Mouse (Mus musculus): Measurements from ENCODE around the gene Tspan5. TPM values are rescaled to one million over a fixed set of nuclear protein-coding genes. Genes with fewer than 3 reads are reported as not detected.

Gene Tspan5
- polyA plus RNA-seq, 1 experiment from 2014 or later = 4.3 TPM

- no peak overlapping the region for H3K4me2 ChIP-seq
Observed at GRCm38 (mm10) chr3:138865271-138865670, 123.3 kb downstream of the Tspan5 start.

GRCm38 (mm10) chr3:138867149-138867848 lies 125.3 kb downstream of the Tspan5 start:
- WGBS (ENCODE audit: insufficient replicate concordance) = 81% methylated on average over 16 of the region's 16 CpGs
- H3K27me3 ChIP-seq = no peaks in the 10 kb centered on the region
- DNase-seq = no peak
- no peak overlapping the region for H3K9ac ChIP-seq
- no peak overlapping the region for H3K27ac ChIP-seq
- no peaks in the 10 kb centered on the region for H3K4me1 ChIP-seq (replicated peaks)
- ATAC-seq (ENCODE audit: low read depth) = no peak
- H3K9me3 ChIP-seq (replicated peaks) = no peaks in the 10 kb centered on the region
- H3K4me2 ChIP-seq = no peak overlapping the region
- H3K4me3 ChIP-seq (replicated peaks) = no peak overlapping the region
- H3K36me3 ChIP-seq = no peaks in the 10 kb centered on the region

More at GRCm38 (mm10) chr3:138865271-138865670, 123.3 kb downstream of the Tspan5 start:
- Histone ChIP-seq H3K27ac (no peak overlapping the region), H3K9ac (no peak overlapping the region), H3K36me3 (no peaks in the 10 kb centered on the region), H3K9me3 (replicated peaks) (no peaks in the 10 kb centered on the region), H3K4me1 (replicated peaks) (no peaks in the 10 kb centered on the region), H3K4me3 (replicated peaks) (no peak overlapping the region), H3K27me3 (no peaks in the 10 kb centered on the region)
- no peak for ATAC-seq (ENCODE audit: low read depth)
- WGBS (ENCODE audit: insufficient replicate concordance) = 68% methylated on average over 5 of the region's 5 CpGs
- no peak for DNase-seq

GRCm38 (mm10) chr3:138868409-138868808 lies 126.4 kb downstream of the Tspan5 start:
- H3K36me3 ChIP-seq = no peaks in the 10 kb centered on the region
- no peak for ATAC-seq (ENCODE audit: low read depth)
- H3K9ac ChIP-seq = no peak overlapping the region
- WGBS (ENCODE audit: insufficient replicate concordance) = 68% methylated on average over 13 of the region's 13 CpGs
- no peak overlapping the region for H3K4me3 ChIP-seq (replicated peaks)
- H3K9me3 ChIP-seq (replicated peaks) = no peaks in the 10 kb centered on the region
- H3K27ac ChIP-seq = no peak overlapping the region
- DNase-seq = no peak
- H3K4me2 ChIP-seq = no peak overlapping the region
- H3K4me1 ChIP-seq (replicated peaks) = no peaks in the 10 kb centered on the region
- H3K27me3 ChIP-seq = no peaks in the 10 kb centered on the region

- Histone ChIP-seq H3K4me1 (replicated peaks) (no peaks in the 10 kb centered on the region), H3K4me3 (replicated peaks) (no peak overlapping the region), H3K27ac (no peak overlapping the region), H3K9ac (no peak overlapping the region), H3K4me2 (no peak overlapping the region), H3K36me3 (no peaks in the 10 kb centered on the region), H3K9me3 (replicated peaks) (no peaks in the 10 kb centered on the region), H3K27me3 (no peaks in the 10 kb centered on the region)
- DNase-seq (no peak), ATAC-seq (ENCODE audit: low read depth) (no peak)
- WGBS (ENCODE audit: insufficient replicate concordance) = 74% methylated on average over 7 of the region's 7 CpGs
Observed at GRCm38 (mm10) chr3:138875282-138875681, 133.3 kb downstream of the Tspan5 start.

GRCm38 (mm10) chr3:138875936-138876335 lies 133.9 kb downstream of the Tspan5 start:
- no peaks in the 10 kb centered on the region for H3K27me3 ChIP-seq
- H3K36me3 ChIP-seq = no peaks in the 10 kb centered on the region
- H3K9ac ChIP-seq = no peak overlapping the region
- no peaks in the 10 kb centered on the region for H3K4me1 ChIP-seq (replicated peaks)
- H3K9me3 ChIP-seq (replicated peaks) = no peaks in the 10 kb centered on the region
- WGBS (ENCODE audit: insufficient replicate concordance) = 71% methylated on average over 6 of the region's 6 CpGs
- H3K27ac ChIP-seq = no peak overlapping the region
- no peak for DNase-seq
- ATAC-seq (ENCODE audit: low read depth) = no peak
- H3K4me3 ChIP-seq (replicated peaks) = no peak overlapping the region
- no peak overlapping the region for H3K4me2 ChIP-seq

GRCm38 (mm10) chr3:138876418-138876817 lies 134.4 kb downstream of the Tspan5 start:
- no peak for ATAC-seq (ENCODE audit: low read depth)
- WGBS (ENCODE audit: insufficient replicate concordance) = 75% methylated on average over 10 of the region's 10 CpGs
- Histone ChIP-seq H3K9me3 (replicated peaks) (no peaks in the 10 kb centered on the region), H3K4me2 (no peak overlapping the region), H3K4me1 (replicated peaks) (no peaks in the 10 kb centered on the region), H3K36me3 (no peaks in the 10 kb centered on the region), H3K27me3 (no peaks in the 10 kb centered on the region), H3K27ac (no peak overlapping the region), H3K4me3 (replicated peaks) (no peak overlapping the region), H3K9ac (no peak overlapping the region)
- no peak for DNase-seq

- 73% methylated on average over 14 of the region's 14 CpGs for WGBS (ENCODE audit: insufficient replicate concordance)
- no peak overlapping the region for H3K27ac ChIP-seq
- no peaks in the 10 kb centered on the region for H3K36me3 ChIP-seq
- ATAC-seq (ENCODE audit: low read depth) (no peak), DNase-seq (no peak)
- H3K4me1 ChIP-seq (replicated peaks) = peaks cover 3% of the 10 kb centered on the region; the same call in 1 of the 2 replicates
- H3K4me3 ChIP-seq (replicated peaks) = no peak overlapping the region
- no peak overlapping the region for H3K9ac ChIP-seq
- H3K27me3 ChIP-seq = no peaks in the 10 kb centered on the region
- no peaks in the 10 kb centered on the region for H3K9me3 ChIP-seq (replicated peaks)
- H3K4me2 ChIP-seq = no peak overlapping the region
Observed at GRCm38 (mm10) chr3:138876931-138877361, 135.0 kb downstream of the Tspan5 start.

- H3K9me3 ChIP-seq (replicated peaks) = no peaks in the 10 kb centered on the region
- H3K27me3 ChIP-seq = no peaks in the 10 kb centered on the region
- no peak overlapping the region for H3K27ac ChIP-seq
- WGBS (ENCODE audit: insufficient replicate concordance) = 45% methylated on average over 4 of the region's 4 CpGs
- ATAC-seq (ENCODE audit: low read depth) (no peak), DNase-seq (no peak)
- H3K36me3 ChIP-seq = no peaks in the 10 kb centered on the region
- H3K4me2 ChIP-seq = no peak overlapping the region
- H3K4me1 ChIP-seq (replicated peaks) = peaks cover 5% of the 10 kb centered on the region; the same call in 1 of the 2 replicates
- no peak overlapping the region for H3K4me3 ChIP-seq (replicated peaks)
- H3K9ac ChIP-seq = no peak overlapping the region
Observed at GRCm38 (mm10) chr3:138877741-138878140, 135.7 kb downstream of the Tspan5 start.

GRCm38 (mm10) chr3:138880999-138881724 lies 139.2 kb downstream of the Tspan5 start:
- ATAC-seq (ENCODE audit: low read depth) = no peak
- no peak overlapping the region for H3K4me2 ChIP-seq
- H3K4me1 ChIP-seq (replicated peaks) = peaks cover 5% of the 10 kb centered on the region; the same call in 1 of the 2 replicates
- DNase-seq = no peak
- no peaks in the 10 kb centered on the region for H3K36me3 ChIP-seq
- no peaks in the 10 kb centered on the region for H3K27me3 ChIP-seq
- no peak overlapping the region for H3K9ac ChIP-seq
- 79% methylated on average over 11 of the region's 11 CpGs for WGBS (ENCODE audit: insufficient replicate concordance)
- no peak overlapping the region for H3K27ac ChIP-seq
- H3K9me3 ChIP-seq (replicated peaks) = no peaks in the 10 kb centered on the region
- no peak overlapping the region for H3K4me3 ChIP-seq (replicated peaks)

GRCm38 (mm10) chr3:138881725-138882347 lies 139.8 kb downstream of the Tspan5 start:
- no peak for ATAC-seq (ENCODE audit: low read depth)
- Histone ChIP-seq H3K36me3 (no peaks in the 10 kb centered on the region), H3K9ac (no peak overlapping the region), H3K4me2 (no peak overlapping the region), H3K4me3 (replicated peaks) (no peak overlapping the region), H3K4me1 (replicated peaks) (peaks cover 5% of the 10 kb centered on the region; the same call in 1 of the 2 replicates), H3K27ac (no peak overlapping the region), H3K27me3 (no peaks in the 10 kb centered on the region), H3K9me3 (replicated peaks) (no peaks in the 10 kb centered on the region)
- no peak for DNase-seq
- 45% methylated on average over 6 of the region's 6 CpGs for WGBS (ENCODE audit: insufficient replicate concordance)

GRCm38 (mm10) chr3:138886121-138886520 lies 144.1 kb downstream of the Tspan5 start:
- DNase-seq (no peak), ATAC-seq (ENCODE audit: low read depth) (no peak)
- Histone ChIP-seq H3K4me2 (no peak overlapping the region), H3K9me3 (replicated peaks) (no peaks in the 10 kb centered on the region), H3K4me3 (replicated peaks) (no peak overlapping the region), H3K27me3 (no peaks in the 10 kb centered on the region), H3K36me3 (no peaks in the 10 kb centered on the region), H3K27ac (no peak overlapping the region), H3K9ac (no peak overlapping the region), H3K4me1 (replicated peaks) (peaks cover 16% of the 10 kb centered on the region; the same call in 1 of the 2 replicates)
- 78% methylated on average over 5 of the region's 5 CpGs for WGBS (ENCODE audit: insufficient replicate concordance)
